Mouse (Mus musculus) testis, adult 2 months (tissue): Measurements from ENCODE around the gene Pard3.

ENCODE experiments used
- CTCF ChIP-seq: fragments of 200-500 bp; IDR thresholded peaks from 2 replicates; pipeline ENCODE4 v1.5.1; 2012; ENCODE audit warnings: low read depth, mild to moderate bottlenecking, inconsistent platforms, low read length, moderate library complexity; ENCODE audit not compliant: control insufficient read depth, insufficient read depth, insufficient replicate concordance
- POLR2A ChIP-seq: fragments of 200-500 bp; IDR thresholded peaks from 2 replicates; pipeline ENCODE4 v1.6.1; 2012; ENCODE audit warnings: low read depth, mild to moderate bottlenecking, inconsistent platforms, low read length, moderate library complexity; ENCODE audit not compliant: control insufficient read depth

DNA sequence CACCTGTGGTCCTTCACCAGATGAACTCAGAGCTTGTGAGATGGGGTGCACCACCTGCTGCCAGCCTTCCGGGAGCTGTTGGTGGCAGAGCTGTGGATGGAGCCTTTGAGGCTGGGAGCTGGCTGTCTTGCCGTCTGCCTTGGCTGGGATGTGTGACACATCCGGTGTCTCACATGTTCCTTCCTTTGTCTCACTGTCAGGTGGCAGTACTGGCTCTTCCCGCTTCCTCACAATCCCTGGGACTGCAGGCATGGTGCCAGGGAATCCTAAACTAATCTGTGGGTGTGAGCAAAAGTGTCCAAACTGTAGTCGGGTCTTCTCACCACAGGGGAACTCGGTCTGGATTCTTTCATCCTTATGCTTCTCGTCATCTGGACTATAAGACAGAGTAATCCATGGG is 85.1 kb downstream of the Pard3 start:
- TF ChIP-seq POLR2A (no peak), CTCF (no peak)
